Mouse (Mus musculus): ENCODE data around the gene C2cd2l.

Gene C2cd2l

GRCm38 (mm10) chr9:44287401-44288075 is 32.5 kb downstream of the C2cd2l start:
- in situ Hi-C loops (cut with MboI; ENCODE audit: low pct_unique_long_range_greater_than_20kb in 1 of 2, low sequenced_read_pairs in 2 of 2, unreplicated experiment in 1 of 2): no loop called here

- in situ Hi-C loops (cut with MboI; ENCODE audit: low pct_unique_long_range_greater_than_20kb in 1 of 2, low sequenced_read_pairs in 2 of 2, unreplicated experiment in 1 of 2): no loop called here
Observed at GRCm38 (mm10) chr9:44287003-44287400, 33.1 kb downstream of the C2cd2l start.

- in situ Hi-C loops (cut with MboI; ENCODE audit: low pct_unique_long_range_greater_than_20kb in 1 of 2, low sequenced_read_pairs in 2 of 2, unreplicated experiment in 1 of 2): no loop called here
Observed at GRCm38 (mm10) chr9:44286256-44286850, 33.7 kb downstream of the C2cd2l start.

GRCm38 (mm10) chr9:44283183-44283582 is 36.9 kb downstream of the C2cd2l start:
- in situ Hi-C loops (cut with MboI; ENCODE audit: low pct_unique_long_range_greater_than_20kb in 1 of 2, low sequenced_read_pairs in 2 of 2, unreplicated experiment in 1 of 2): no loop called here

GRCm38 (mm10) chr9:44269973-44270372 is 50.1 kb downstream of the C2cd2l start:
- in situ Hi-C loops (cut with MboI; ENCODE audit: low pct_unique_long_range_greater_than_20kb in 1 of 2, low sequenced_read_pairs in 2 of 2, unreplicated experiment in 1 of 2): loop anchor here in 1 of 2 experiments (25.0 kb wide), 1 partner anchor 283 kb away; no protein-coding TSS in a partner anchor

- in situ Hi-C loops (cut with MboI; ENCODE audit: low pct_unique_long_range_greater_than_20kb in 1 of 2, low sequenced_read_pairs in 2 of 2, unreplicated experiment in 1 of 2): loop anchor here in 1 of 2 experiments (25.0 kb wide), 1 partner anchor 282 kb away; no protein-coding TSS in a partner anchor
Observed at GRCm38 (mm10) chr9:44269077-44269476, 51.0 kb downstream of the C2cd2l start.

GRCm38 (mm10) chr9:44268432-44268831 is 51.7 kb downstream of the C2cd2l start, which contains the start of gene Nlrx1:
Gene Nlrx1, minus strand, starts transcription at chr9:44268599.
- in situ Hi-C loops (cut with MboI; ENCODE audit: low pct_unique_long_range_greater_than_20kb in 1 of 2, low sequenced_read_pairs in 2 of 2, unreplicated experiment in 1 of 2): loop anchor here in 1 of 2 experiments (25.0 kb wide), 1 partner anchor 281 kb away; no protein-coding TSS in a partner anchor

GRCm38 (mm10) chr9:44268027-44268360 is 52.1 kb downstream of the C2cd2l start:
- in situ Hi-C loops (cut with MboI; ENCODE audit: low pct_unique_long_range_greater_than_20kb in 1 of 2, low sequenced_read_pairs in 2 of 2, unreplicated experiment in 1 of 2): loop anchor here in 1 of 2 experiments (25.0 kb wide), 1 partner anchor 281 kb away; no protein-coding TSS in a partner anchor

GRCm38 (mm10) chr9:44267319-44268026 is 52.6 kb downstream of the C2cd2l start:
- in situ Hi-C loops (cut with MboI; ENCODE audit: low pct_unique_long_range_greater_than_20kb in 1 of 2, low sequenced_read_pairs in 2 of 2, unreplicated experiment in 1 of 2): loop anchor here in 1 of 2 experiments (25.0 kb wide), 1 partner anchor 280 kb away; no protein-coding TSS in a partner anchor

- in situ Hi-C loops (cut with MboI; ENCODE audit: low pct_unique_long_range_greater_than_20kb in 1 of 2, low sequenced_read_pairs in 2 of 2, unreplicated experiment in 1 of 2): loop anchor here in 1 of 2 experiments (25.0 kb wide), 1 partner anchor 279 kb away; no protein-coding TSS in a partner anchor
Observed at GRCm38 (mm10) chr9:44266478-44267226, 53.4 kb downstream of the C2cd2l start.

- in situ Hi-C loops (cut with MboI; ENCODE audit: low pct_unique_long_range_greater_than_20kb in 1 of 2, low sequenced_read_pairs in 2 of 2, unreplicated experiment in 1 of 2): loop anchor here in 1 of 2 experiments (25.0 kb wide), 1 partner anchor 274 kb away; no protein-coding TSS in a partner anchor
Observed at GRCm38 (mm10) chr9:44261388-44261787, 58.7 kb downstream of the C2cd2l start.

Measured in mouse embryonic stem cell (cell line).